Mouse (Mus musculus): Measurements from ENCODE around the gene Kcnn1.

DNA sequence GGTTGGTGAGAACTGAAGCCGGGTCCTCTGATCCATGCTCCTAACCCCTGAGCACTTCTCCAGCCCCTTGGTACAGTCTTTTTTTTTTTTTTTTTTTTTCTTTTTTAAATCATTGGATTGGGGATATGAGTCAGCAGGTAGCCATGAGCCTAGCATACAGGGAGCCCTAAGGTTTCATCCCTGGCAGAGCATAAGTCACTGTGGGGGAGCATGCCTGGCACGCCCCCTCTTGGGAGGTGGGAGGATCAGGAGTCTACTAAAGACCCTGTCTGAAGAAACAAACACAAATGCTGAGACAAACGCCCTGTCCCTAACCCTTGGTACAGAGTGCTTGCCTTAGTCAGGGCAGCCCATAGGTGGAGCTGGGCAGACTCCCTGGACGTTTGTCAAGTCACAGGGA is 51.0 kb downstream of the Kcnn1 start:
- TF ChIP-seq MYOG (IDR thresholded peaks at IDR 0.05; ENCODE audit: control insufficient read depth, extremely low read depth, insufficient read length) (no peak), CEBPB (IDR thresholded peaks at IDR 0.05; ENCODE audit: low read depth) (no peak)
